Mouse (Mus musculus): ENCODE measurements around the gene Max. TPM values are rescaled to one million over a fixed set of nuclear protein-coding genes. Genes with fewer than 3 reads are reported as not detected.

Gene Max
- 10.7 and 12.6 TPM in 2 replicates for polyA plus RNA-seq (2016; fragmentation: Nextera tagmentation; extraction: Ambion mirVana)

DNA sequence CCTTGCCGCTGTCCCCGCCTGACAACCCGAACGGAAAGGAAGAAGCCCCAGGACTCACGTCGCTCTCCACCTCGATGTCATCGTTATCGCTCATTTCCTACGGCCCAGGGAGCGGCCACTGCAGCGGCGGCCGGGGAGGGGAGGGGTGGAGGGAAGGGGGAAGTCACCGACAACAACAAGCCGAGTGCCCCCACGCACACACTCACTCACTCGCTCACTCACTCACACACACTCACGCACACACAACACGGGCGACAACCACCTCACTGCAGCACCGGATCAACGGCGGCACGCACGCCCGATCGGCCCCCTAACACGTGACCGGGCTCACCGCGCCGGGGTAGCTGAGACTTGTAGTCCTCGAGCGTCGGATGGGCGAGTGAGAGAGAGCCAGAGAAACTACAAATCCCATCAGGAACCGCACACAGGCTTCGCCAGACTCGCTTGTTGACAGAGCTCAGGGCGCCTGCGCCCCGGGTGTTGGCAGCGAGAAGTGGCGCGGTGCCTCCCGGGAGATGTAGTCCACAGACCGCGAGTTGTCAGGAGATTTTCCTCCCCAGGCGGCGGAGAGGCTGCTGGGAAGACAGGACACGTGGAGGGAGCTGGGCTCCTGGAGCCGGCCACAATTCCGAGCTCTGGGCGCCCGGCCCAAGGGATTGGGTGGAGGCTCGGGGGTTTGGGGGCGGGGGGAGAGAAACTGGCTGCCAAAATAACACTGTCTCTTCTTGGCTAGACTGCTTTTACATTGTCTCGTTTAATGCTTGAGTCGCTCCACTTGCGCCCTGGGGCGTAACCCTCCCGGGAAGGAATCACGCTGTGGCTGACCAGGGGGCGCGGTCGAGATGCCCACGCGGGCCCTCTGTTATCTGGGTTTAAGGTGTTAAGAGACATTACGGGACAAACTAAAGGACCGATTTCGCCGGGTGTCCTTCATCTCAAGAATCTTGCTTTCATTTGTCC lies at the start of gene Max:
Max (minus strand) TSS at position 270 of the 960 bp plus-strand sequence.
- peak within 1 kb of the TSS; percentile 89 for H3K27ac ChIP-seq
- H3K27me3 ChIP-seq (replicated peaks), result no peaks in the 10 kb centered on the region
- peaks cover 46% of the 10 kb centered on the region for H3K4me1 ChIP-seq
- peak; percentile 98 for ATAC-seq
- H3K4me2 ChIP-seq, result peak within 1 kb of the TSS; percentile 90
- peak within 1 kb of the TSS; percentile 97 for H3K4me3 ChIP-seq
- peaks cover 31% of the 10 kb centered on the region for H3K36me3 ChIP-seq
- no peaks in the 10 kb centered on the region for H3K9me3 ChIP-seq (replicated peaks)
- under 1% methylated on average over 56 of the region's 73 CpGs for WGBS (ENCODE audit: insufficient replicate concordance)
- H3K9ac ChIP-seq, result peak within 1 kb of the TSS; percentile 96

DNA sequence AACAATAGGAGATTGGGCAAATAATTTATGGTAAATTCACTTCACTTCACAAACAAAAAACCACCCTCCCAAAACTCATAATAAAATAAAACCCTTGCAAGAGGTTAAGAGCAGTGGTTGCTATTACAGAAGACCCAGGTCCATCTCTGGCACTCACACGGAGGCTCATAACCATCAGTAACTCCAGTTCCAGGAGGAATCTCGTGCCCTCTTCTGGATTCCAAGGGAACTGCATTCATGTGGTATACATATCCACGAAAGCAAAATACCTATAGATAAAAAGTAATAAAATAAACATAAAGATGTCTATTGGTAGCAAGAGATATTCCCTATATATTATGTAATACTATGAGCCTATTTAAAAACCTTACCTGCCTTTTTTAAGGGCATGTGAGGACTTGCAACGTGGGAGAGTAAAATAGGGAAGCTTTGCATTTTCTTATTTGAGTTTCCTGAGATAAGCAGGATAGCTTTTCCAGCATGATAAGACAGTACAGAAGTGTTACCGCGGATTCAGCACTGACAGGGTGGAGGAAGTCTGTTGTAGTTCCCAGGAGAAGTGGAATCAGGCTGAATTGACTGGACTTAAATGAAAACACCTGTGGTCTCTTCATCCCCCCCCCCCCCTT lies 49.2 kb upstream of the Max start:
- no peak overlapping the region for H3K4me3 ChIP-seq
- 23% methylated on average over 6 of the region's 6 CpGs for WGBS (ENCODE audit: insufficient replicate concordance)
- H3K4me2 ChIP-seq, result no peak overlapping the region
- no peak overlapping the region for H3K9ac ChIP-seq
- H3K36me3 ChIP-seq, result no peaks in the 10 kb centered on the region
- H3K27me3 ChIP-seq (replicated peaks), result no peaks in the 10 kb centered on the region
- no peak overlapping the region for H3K27ac ChIP-seq
- no peak for ATAC-seq
- no peaks in the 10 kb centered on the region for H3K9me3 ChIP-seq (replicated peaks)
- peaks cover 26% of the 10 kb centered on the region for H3K4me1 ChIP-seq

DNA sequence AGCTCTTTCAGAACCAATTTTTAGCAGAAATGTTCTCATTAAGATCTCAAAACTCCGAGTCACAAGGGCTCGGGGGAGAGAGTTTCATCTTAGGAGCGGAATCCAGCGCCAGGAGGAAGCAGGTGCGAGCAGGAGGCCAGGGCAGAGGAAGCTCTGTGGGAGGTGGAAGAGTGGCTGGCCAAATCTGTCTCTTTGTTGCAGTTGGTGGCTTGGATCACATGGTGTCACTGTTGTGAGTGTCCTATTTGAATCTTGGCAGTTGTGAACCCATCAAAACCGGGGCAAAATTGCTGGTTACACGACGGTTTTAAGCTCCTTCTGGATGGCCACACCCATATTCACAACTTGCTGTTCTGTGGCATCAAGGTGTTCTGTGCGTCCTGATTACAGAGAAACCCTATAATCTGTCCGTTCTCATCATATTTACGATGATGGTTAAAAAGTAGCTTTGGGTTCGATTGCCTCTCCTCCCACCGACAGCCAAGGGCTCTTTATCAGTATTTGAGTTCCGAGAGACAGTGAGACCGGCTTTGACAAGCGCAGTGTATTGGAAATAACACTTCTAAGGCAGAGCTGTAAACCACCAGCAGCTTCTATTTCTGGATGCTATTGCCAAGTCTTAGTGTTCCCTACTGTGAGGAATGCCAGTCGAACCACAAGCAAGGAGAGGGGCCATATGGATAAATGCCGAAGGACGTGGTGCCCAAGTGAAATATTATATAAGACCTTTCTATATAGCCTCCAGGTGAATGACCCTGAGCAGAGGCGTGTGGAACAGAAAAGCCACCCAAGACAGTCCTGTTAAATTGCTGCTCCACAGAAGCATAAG lies 47.4 kb upstream of the Max start:
- Histone ChIP-seq H3K9me3 (replicated peaks) (no peaks in the 10 kb centered on the region), H3K27me3 (replicated peaks) (no peaks in the 10 kb centered on the region), H3K4me3 (no peak overlapping the region), H3K4me2 (peak overlapping the region; percentile 32), H3K36me3 (no peaks in the 10 kb centered on the region), H3K4me1 (peaks cover 26% of the 10 kb centered on the region), H3K27ac (no peak overlapping the region), H3K9ac (no peak overlapping the region)
- 28% methylated on average over 20 of the region's 20 CpGs for WGBS (ENCODE audit: insufficient replicate concordance)
- no peak for ATAC-seq

DNA sequence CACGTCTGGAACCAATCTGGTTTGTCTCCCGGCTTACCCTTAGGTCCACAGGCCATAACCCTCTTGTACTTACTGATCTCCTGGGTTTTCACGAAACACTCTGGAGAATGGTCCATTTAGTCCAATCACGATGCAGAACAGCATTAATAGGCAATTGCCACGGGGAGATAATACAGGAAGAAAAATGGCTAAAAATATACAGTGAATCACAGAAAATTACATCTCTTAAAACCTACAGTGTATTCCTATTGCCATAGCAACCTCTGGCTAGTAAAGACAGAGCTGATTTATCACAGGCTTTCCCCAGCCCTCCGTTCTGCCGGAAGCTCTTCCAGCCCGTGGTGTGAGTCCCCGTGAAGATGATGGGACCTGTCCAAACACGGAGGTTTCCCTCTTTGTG lies 42.9 kb upstream of the Max start:
- ATAC-seq, result no peak
- H3K27me3 ChIP-seq (replicated peaks), result no peaks in the 10 kb centered on the region
- no peak overlapping the region for H3K4me3 ChIP-seq
- H3K4me2 ChIP-seq, result no peak overlapping the region
- H3K27ac ChIP-seq, result no peak overlapping the region
- H3K9ac ChIP-seq, result no peak overlapping the region
- H3K36me3 ChIP-seq, result no peaks in the 10 kb centered on the region
- no peaks in the 10 kb centered on the region for H3K9me3 ChIP-seq (replicated peaks)
- WGBS (ENCODE audit: insufficient replicate concordance), result 67% methylated on average over 10 of the region's 10 CpGs
- peaks cover 44% of the 10 kb centered on the region for H3K4me1 ChIP-seq

DNA sequence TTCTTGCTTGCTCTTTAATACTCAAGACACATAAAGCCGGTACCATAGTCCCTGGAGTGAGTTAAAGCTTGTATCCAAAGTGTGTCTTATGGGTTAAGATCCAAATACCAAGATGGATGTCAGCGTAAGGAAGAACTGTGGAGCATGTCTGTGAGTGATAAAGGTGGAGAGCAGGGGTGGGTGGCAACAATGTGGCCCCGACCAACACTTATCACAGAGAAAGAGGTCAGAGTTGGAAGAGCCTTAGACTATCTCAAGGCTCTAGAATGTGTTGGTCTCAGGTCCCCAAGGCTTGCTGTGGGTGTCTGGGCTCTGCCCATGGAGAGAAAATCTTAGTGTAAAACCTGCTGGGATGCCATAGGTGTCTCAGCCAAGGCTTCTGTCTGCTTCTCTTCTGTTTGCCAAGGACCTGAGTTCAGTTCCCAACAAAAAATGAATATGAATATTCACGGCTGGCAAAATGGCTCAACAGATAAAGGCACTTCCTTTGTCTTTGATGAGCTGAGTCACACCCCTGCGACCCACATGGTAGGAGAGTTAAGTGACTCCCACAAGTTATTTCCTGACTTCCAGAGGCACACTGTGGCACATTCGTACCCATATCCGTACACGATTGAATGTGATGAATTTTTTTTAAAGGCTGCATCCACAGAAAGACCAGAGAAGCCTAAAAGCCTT lies 40.7 kb upstream of the Max start:
- Histone ChIP-seq H3K27me3 (replicated peaks) (no peaks in the 10 kb centered on the region), H3K9ac (no peak overlapping the region; the same call in 1 of the 2 replicates), H3K4me3 (no peak overlapping the region), H3K4me1 (peaks cover 35% of the 10 kb centered on the region), H3K27ac (peak overlapping the region; percentile 81), H3K4me2 (peak overlapping the region; percentile 46), H3K9me3 (replicated peaks) (no peaks in the 10 kb centered on the region), H3K36me3 (no peaks in the 10 kb centered on the region)
- peak; percentile 93 for ATAC-seq
- 24% methylated on average over 8 of the region's 8 CpGs for WGBS (ENCODE audit: insufficient replicate concordance)

DNA sequence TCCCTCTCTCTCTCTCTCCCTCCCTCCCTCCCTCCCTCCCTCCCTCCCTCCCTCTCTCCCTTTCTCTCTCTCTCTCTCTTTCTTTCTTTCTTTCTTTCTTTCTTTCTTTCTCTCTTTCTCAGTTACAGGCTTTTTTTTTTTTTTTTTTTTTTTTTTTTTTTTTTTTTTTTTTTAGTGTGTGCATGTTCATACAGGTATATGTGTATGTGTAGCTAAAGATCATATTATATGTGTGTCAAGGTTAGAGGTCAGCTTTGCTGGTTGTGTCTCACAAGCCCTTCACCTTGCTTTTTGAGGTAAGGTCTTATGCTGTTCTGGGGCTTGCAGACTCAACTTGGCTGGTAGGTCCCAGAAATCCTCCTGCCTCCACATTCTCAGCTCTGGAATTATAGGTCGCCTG lies 39.3 kb upstream of the Max start:
- ATAC-seq, result no peak
- H3K9ac ChIP-seq, result no peak overlapping the region
- H3K4me2 ChIP-seq, result no peak overlapping the region
- 59% methylated on average over 1 of the region's 1 CpGs for WGBS (ENCODE audit: insufficient replicate concordance)
- no peaks in the 10 kb centered on the region for H3K9me3 ChIP-seq (replicated peaks)
- no peak overlapping the region for H3K4me3 ChIP-seq
- H3K27me3 ChIP-seq (replicated peaks), result no peaks in the 10 kb centered on the region
- H3K27ac ChIP-seq, result no peak overlapping the region
- peaks cover 35% of the 10 kb centered on the region for H3K4me1 ChIP-seq
- no peaks in the 10 kb centered on the region for H3K36me3 ChIP-seq

DNA sequence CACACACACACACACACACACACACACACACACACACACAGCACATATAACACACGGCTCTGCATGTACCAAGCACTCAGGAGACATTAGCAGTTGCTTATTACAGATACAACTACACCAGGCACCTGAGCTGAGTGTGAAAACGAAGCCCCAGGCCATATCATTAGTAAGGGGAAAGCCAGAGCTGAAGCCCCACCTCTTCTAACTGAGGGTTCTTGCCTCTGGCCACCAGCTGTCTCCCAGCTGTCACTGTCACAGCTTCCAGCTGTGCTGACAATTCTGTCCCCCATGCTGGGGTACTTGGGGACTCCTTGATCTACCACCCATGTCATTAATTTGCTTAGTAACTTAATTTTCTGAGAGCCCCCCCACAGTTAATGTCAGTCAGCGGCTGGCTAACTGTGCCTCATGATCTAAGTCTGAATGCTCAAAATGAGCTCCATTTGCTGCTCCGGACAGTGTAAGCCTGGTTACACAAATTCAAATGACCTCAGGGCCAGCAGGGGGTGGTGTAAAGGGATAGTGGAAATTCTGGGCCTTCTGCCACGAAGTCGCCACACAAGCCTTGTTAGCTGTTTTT lies 38.8 kb upstream of the Max start:
- Histone ChIP-seq H3K9me3 (replicated peaks) (no peaks in the 10 kb centered on the region), H3K4me2 (no peak overlapping the region), H3K4me3 (no peak overlapping the region), H3K27me3 (replicated peaks) (no peaks in the 10 kb centered on the region), H3K9ac (no peak overlapping the region), H3K36me3 (no peaks in the 10 kb centered on the region), H3K4me1 (peaks cover 35% of the 10 kb centered on the region), H3K27ac (no peak overlapping the region)
- no peak for ATAC-seq
- WGBS (ENCODE audit: insufficient replicate concordance), result 39% methylated on average over 6 of the region's 6 CpGs

DNA sequence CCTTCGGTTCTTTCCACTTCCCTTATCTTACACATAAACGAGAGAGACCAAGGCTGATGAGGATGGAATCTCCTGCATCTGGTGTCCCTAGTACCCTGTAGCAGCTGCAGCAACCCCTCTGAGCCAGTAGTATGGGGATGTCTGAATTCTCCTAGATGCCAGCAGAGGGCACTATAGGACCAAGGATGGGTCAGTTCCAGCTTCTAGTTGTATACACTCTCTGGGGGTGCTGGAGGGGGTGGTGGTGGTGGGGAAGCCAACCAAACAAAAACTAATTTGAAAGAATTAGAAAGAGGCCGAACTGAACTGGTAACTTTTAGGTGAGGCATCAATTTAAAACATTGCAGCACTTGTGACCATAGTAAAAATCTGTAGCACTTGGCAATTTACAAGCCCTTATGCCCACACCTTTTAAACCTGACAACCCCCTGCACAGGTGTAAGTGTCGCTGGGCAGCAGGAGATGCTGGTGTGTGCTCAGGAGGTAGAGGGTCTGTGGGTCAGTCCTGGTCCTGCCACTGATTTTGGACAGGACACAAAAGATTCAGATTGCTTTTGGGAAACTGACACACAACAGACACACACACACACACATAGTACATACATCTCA lies 38.2 kb upstream of the Max start:
- Histone ChIP-seq H3K9me3 (replicated peaks) (no peaks in the 10 kb centered on the region), H3K27ac (no peak overlapping the region), H3K4me3 (no peak overlapping the region), H3K4me1 (peaks cover 35% of the 10 kb centered on the region), H3K27me3 (replicated peaks) (no peaks in the 10 kb centered on the region), H3K36me3 (no peaks in the 10 kb centered on the region), H3K9ac (no peak overlapping the region), H3K4me2 (no peak overlapping the region)
- no peak for ATAC-seq
- 8% methylated on average over 4 of the region's 4 CpGs for WGBS (ENCODE audit: insufficient replicate concordance)

DNA sequence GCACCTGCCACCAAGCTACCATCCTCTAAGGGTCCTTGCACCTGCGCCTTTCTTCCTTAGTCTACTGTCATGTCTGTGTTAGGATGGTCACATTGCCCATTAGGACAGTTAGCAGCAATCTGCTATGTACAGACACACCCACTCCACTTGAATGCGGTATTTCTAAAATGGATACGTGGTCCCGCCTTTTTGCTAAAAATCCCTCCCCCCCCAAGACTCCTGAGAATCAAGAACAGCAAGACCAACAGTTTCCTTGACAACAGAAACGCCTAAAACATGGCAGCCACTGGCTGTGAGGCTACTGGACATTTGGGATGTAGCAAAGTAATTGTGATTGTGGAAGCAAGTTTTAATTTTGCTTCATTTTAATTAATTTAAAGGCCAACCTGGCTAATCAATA lies 32.8 kb upstream of the Max start:
- no peak for ATAC-seq
- H3K4me1 ChIP-seq, result no peaks in the 10 kb centered on the region
- H3K9ac ChIP-seq, result no peak overlapping the region
- no peak overlapping the region for H3K4me2 ChIP-seq
- H3K9me3 ChIP-seq (replicated peaks), result no peaks in the 10 kb centered on the region
- H3K27ac ChIP-seq, result no peak overlapping the region
- H3K4me3 ChIP-seq, result no peak overlapping the region
- H3K36me3 ChIP-seq, result no peaks in the 10 kb centered on the region
- no peaks in the 10 kb centered on the region for H3K27me3 ChIP-seq (replicated peaks)
- WGBS (ENCODE audit: insufficient replicate concordance), result 74% methylated on average over 5 of the region's 5 CpGs

DNA sequence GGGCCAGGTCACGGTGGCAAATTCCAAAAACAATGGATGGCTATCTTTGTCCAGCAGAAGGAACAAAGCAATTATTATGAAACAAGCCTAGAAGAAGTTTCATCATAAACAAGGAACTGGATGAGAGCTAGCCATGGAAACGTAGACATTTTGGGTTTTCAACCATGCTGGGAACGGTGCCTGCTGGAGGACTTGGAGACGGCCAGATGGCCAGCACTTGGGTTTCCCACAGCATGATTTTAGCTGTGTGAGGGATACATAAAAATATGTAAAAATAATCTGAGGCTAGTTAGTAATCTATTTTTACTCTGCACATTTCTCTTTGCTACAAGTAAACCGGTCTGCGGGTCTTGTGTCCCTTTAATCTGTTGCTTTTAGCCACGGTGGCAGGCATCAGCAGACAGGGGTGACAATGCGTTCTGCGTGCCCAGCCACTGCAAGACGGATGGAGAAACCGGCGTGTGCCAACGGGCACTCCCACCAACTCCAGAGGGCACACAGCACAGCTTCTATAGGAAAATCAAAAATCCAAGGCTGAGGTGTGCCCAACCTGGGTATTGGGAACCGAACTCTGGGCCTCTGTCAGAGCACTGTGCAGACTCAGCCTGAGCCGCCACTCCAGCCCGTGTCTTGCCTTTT lies 31.0 kb upstream of the Max start:
- H3K27me3 ChIP-seq (replicated peaks), result no peaks in the 10 kb centered on the region
- WGBS (ENCODE audit: insufficient replicate concordance), result 79% methylated on average over 16 of the region's 16 CpGs
- no peak overlapping the region for H3K27ac ChIP-seq

More for the DNA sequence above, 31.0 kb upstream of the Max start:
- no peaks in the 10 kb centered on the region for H3K36me3 ChIP-seq
- H3K4me2 ChIP-seq, result no peak overlapping the region
- H3K4me1 ChIP-seq, result no peaks in the 10 kb centered on the region
- no peaks in the 10 kb centered on the region for H3K9me3 ChIP-seq (replicated peaks)
- H3K9ac ChIP-seq, result no peak overlapping the region
- H3K4me3 ChIP-seq, result no peak overlapping the region
- no peak for ATAC-seq

Data from liver, embryonic 12.5 days (tissue).